Mouse (Mus musculus) kidney, adult 2 months (tissue): Measurements from ENCODE around the gene Abhd16a. TPM values are rescaled to one million over a fixed set of nuclear protein-coding genes. Genes with fewer than 3 reads are reported as not detected.
"Not testable (repeated sequence)": the region's sequence is repeated elsewhere in the genome, so short reads cannot be mapped to it uniquely, and the experiment has no call there.

Experiments used
- DNase-seq: peaks from one replicate; pipeline ENCODE4 v3.0.0; 2021
- H3K27ac ChIP-seq: fragments of 200-500 bp; 2 replicates; pipeline ENCODE4 v1.5.1; 2012; ENCODE audit warnings: low read depth, low read length, control low read depth, inconsistent platforms; ENCODE audit not compliant: insufficient read depth
- H3K27me3 ChIP-seq: fragments of 200-500 bp; replicated peaks from 2 replicates; pipeline ENCODE4 v1.6.1; 2012; ENCODE audit warnings: mild to moderate bottlenecking, moderate library complexity, low read length, inconsistent platforms; ENCODE audit not compliant: control insufficient read depth, insufficient read depth
- H3K36me3 ChIP-seq: fragments of 200-500 bp; 2 replicates; pipeline ENCODE4 v1.6.1; 2012; ENCODE audit warnings: mild to moderate bottlenecking, moderate library complexity, low read length, inconsistent platforms; ENCODE audit not compliant: control insufficient read depth, insufficient read depth
- H3K4me1 ChIP-seq: fragments of 200-500 bp; 2 replicates; pipeline ENCODE4 v1.6.1; 2011; ENCODE audit warnings: low read length; ENCODE audit not compliant: control insufficient read depth, insufficient read depth
- H3K4me3 ChIP-seq: fragments of 200-500 bp; 2 replicates; pipeline ENCODE4 v1.5.1; 2011; ENCODE audit warnings: mild to moderate bottlenecking, low read depth, low read length, control low read depth; ENCODE audit not compliant: insufficient read depth
- CTCF ChIP-seq: fragments of 200-500 bp; conservative IDR thresholded peaks from 2 replicates; pipeline ENCODE4 v1.5.1; 2011; ENCODE audit warnings: low read depth, mild to moderate bottlenecking, control low read depth, low read length, moderate library complexity, mixed read lengths; ENCODE audit not compliant: insufficient read depth, insufficient read length
- POLR2A ChIP-seq: fragments of 200-500 bp; IDR thresholded peaks from one replicate; pipeline ENCODE4 v1.6.1; 2011; ENCODE audit warnings: low read depth, low read length, control low read depth
- WGBS: fragments of 180-500 bp; shearing (Covaris S2); methylation state at CpG from one replicate; pipeline ENCODE4 v1.1.7; 2018; 5-methylcytosine and 5-hydroxymethylcytosine counted together
- polyA plus RNA-seq: library from polyadenylated mRNA; depleted of rRNA; stranded (reverse); fragments of >200 nt; gene quantifications from 2 replicates; pipeline ENCODE4 v1.2.3, GENCODE M21; 2012

Abhd16a gene
- polyA plus RNA-seq, 1 experiment: 156 TPM

DNA sequence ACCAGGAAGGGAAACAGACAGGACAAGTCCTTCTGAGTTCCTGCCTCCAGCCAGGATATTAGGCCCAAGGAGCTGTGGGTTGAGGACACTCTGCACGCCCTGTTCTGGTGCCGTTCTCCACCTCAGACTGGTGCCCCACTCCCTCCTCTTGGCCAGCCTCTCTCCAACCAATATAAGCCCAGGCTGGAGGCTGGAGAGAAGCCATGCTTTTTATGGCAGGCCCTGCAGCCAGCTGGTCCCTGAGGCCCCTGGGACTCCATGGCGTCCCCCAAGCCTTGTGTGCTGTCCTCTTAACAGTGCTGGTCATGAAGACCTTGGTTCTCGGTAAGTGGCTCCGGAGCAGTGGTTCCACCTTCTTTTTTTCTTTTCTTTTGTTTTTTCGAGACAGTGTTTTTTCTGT, 19.0 kb downstream of the Abhd16a start, which contains the start of gene Ly6g5c:
Gene Ly6g5c (plus strand): TSS at position 183 of the 400 bp plus-strand sequence.
- Histone ChIP-seq H3K4me1 (peaks cover 4% of the 10 kb centered on the region; the same call in 1 of the 2 replicates), H3K27me3 (no peaks in the 10 kb centered on the region), H3K4me3 (no peak within 1 kb of the TSS), H3K27ac (no peak within 1 kb of the TSS), H3K36me3 (no peaks in the 10 kb centered on the region)
- DNase-seq: no peak
- WGBS: 83% methylated on average over 6 of the region's 6 CpGs
- TF ChIP-seq POLR2A: no peak
- TF ChIP-seq CTCF: no peak

DNA sequence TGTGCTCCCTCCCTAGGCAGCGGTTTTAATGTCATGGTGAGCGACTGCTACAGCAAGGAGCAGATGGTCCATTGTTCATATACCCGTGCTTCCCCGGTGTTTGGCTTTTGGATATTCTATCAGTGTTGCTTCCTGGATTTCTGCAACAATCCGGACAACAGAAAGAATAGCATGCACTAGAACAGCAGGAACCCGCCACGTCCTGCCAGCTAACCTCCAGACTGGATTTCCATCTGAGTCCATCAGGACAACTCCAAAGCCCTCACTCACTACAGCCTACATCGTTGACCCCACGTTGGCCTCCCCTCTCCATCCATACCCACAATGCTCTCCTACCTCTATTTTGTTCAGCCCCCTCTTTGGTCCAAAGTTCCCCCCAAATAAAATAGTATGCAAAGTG, 22.7 kb downstream of the Abhd16a start:
- no peak overlapping the region for H3K4me3 ChIP-seq
- no peaks in the 10 kb centered on the region for H3K36me3 ChIP-seq
- no peak overlapping the region for H3K27ac ChIP-seq
- no peaks in the 10 kb centered on the region for H3K4me1 ChIP-seq
- 72% methylated on average over 9 of the region's 9 CpGs for WGBS
- DNase-seq: no peak
- TF ChIP-seq POLR2A: no peak
- no peak for TF ChIP-seq CTCF
- H3K27me3 ChIP-seq: no peaks in the 10 kb centered on the region

DNA sequence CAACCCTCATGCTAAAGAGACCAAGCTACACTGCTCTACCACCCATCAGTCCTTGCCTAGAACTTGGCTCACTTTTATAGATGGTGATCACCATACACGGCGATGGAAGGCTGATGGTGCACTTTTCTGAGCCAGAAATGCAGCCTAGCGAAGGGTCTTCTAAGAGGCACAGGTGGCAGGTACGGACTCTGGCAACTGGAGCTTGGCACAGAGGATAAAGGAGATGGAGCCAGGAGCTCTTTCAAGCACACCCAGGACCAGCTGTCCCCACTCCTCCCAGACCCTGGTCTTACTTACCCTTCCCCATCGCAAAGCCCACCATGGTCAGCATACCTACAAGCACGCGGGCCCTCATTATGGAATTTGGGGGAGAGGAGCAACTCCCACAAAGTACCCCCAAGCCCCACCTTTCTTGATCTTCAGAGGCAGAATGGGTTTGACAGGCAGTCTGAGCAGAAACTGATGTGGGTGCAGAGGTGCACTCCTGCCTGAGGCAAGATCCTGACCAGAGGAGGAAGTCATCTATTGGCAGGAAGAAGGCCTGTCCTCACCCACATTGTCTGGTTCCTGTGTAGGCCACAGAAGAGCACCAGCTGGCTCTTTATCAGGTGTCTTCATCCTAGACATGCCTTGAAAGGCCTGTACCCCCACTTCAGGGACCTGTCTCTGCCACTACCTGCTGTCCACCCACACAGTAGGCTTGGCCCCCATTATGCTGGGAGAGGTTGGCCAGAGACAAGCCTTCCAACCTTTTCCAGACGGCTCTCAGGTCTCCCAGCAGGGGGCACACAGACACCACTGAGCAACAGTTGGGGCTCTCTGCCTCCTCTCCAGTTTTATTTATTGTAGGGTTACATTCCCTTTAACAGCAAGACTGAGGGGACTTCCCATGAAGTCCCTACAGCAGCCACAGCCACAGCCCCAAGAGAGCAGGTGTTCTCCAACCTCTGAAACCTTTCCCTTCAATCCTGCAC, 26.3 kb downstream of the Abhd16a start, which contains the start of gene Ly6g5b:
Gene Ly6g5b (minus strand): TSS at position 383 of the 974 bp plus-strand sequence.
- Histone ChIP-seq H3K27ac (no peak within 1 kb of the TSS), H3K36me3 (peaks cover 3% of the 10 kb centered on the region; the same call in 1 of the 2 replicates), H3K4me1 (peaks cover 3% of the 10 kb centered on the region; the same call in 1 of the 2 replicates), H3K27me3 (no peaks in the 10 kb centered on the region), H3K4me3 (no peak within 1 kb of the TSS)
- TF ChIP-seq CTCF: peak; percentile 51
- TF ChIP-seq POLR2A: no peak
- 82% methylated on average over 8 of the region's 8 CpGs for WGBS
- peak; percentile 45 for DNase-seq

DNA sequence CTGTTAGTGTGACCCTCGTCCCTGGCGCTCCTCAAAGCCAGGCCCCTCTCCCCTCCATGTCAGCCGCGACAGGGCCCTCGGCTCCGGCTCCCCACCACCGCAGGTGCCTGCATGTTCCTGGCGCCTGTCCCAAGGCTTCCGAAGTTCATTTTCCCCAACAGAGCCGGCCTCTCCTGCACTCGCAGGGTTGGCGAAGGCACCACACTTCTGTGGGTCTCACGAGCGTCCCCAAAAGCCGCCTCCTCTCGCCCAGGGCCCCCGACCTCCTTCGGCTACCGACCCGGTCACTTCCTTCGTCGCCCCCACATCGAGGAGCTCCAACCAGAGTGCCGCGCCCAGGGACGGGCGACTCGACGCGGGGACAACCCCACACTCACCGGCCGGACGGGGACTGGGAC, 31.7 kb downstream of the Abhd16a start:
- H3K27ac ChIP-seq: peak overlapping the region; percentile 64
- peak overlapping the region; percentile 84 for H3K4me3 ChIP-seq
- no peaks in the 10 kb centered on the region for H3K27me3 ChIP-seq
- peak; percentile 66 for DNase-seq
- peaks cover 3% of the 10 kb centered on the region; the same call in 1 of the 2 replicates for H3K36me3 ChIP-seq
- H3K4me1 ChIP-seq: peaks cover 14% of the 10 kb centered on the region; the same call in 1 of the 2 replicates
- TF ChIP-seq CTCF (no peak), POLR2A (no peak)
- WGBS: 1% methylated on average over 33 of the region's 33 CpGs

DNA sequence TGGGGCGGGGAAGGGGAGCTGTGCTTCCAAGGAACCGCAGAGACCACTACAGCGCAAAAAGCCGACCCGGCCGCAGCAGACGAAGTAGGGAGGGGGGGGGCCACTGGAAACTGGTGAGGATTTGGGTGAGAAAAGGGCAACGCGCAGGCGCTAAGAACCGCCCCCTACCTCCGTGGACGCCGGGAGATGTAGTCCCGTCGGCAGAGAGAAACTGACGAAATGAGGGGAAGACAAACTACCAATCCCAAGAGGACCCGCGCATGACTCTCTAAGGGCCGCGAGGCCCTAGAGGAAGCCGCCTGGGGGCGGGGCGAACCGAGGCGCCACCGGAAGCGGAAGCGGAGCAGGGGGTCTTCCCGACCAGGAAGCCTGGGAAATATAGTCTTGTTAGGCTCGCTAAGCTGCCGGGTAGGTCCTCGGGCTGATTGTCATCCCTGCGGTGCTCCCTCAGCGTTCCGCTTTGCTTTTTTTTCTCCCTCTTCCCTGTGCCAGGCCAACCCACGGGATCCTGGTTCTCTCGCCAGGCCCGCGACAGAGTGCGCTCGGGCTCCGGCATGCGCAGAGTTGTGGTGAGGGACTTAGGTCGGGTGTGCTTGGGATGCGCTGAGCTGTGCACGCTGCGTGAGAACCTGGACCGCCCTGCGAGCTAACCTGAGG, 32.2 kb downstream of the Abhd16a start, which contains the start of gene Gpank1:
Gene Gpank1 (plus strand): TSS at position 313 of the 657 bp plus-strand sequence.
- Histone ChIP-seq H3K27me3 (no peaks in the 10 kb centered on the region), H3K4me1 (peaks cover 15% of the 10 kb centered on the region; the same call in 1 of the 2 replicates), H3K27ac (peak within 1 kb of the TSS; percentile 70), H3K4me3 (peak within 1 kb of the TSS; percentile 84), H3K36me3 (peaks cover 3% of the 10 kb centered on the region; the same call in 1 of the 2 replicates)
- TF ChIP-seq POLR2A (peak; percentile 40), CTCF (no peak)
- under 1% methylated on average over 50 of the region's 50 CpGs for WGBS
- DNase-seq: peak; percentile 99

DNA sequence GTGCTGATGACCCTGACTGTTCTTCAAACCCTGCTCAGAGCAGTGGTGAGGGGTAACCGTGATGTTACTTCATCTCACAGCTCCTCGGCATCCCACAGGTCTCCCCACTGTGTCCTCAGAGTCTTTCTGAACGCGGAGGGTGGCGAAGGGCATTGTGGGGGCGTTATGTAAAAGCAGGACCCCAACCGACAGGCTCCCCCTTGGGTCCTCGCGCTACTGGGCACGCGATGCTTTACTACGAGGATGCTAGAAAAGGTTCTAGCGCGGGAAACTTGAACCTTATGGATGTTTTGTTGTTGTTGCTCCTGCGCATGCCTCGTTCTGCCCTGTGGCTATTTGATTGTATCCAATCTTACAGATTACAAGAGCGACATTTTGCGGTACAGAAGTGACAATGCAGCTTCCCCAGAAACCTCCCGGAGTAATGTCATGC, 32.8 kb downstream of the Abhd16a start, which contains the start of gene Csnk2b:
Gene Csnk2b (minus strand): TSS at position 183 of the 433 bp plus-strand sequence.
- Histone ChIP-seq H3K4me3 (peak within 1 kb of the TSS; percentile 84), H3K36me3 (peaks cover 3% of the 10 kb centered on the region; the same call in 1 of the 2 replicates), H3K27ac (peak within 1 kb of the TSS; percentile 70), H3K4me1 (peaks cover 18% of the 10 kb centered on the region; the same call in 1 of the 2 replicates), H3K27me3 (no peaks in the 10 kb centered on the region)
- under 1% methylated on average over 19 of the region's 19 CpGs for WGBS
- DNase-seq: peak; percentile 67
- peak; percentile 15; the same call in 1 of the 2 replicates for TF ChIP-seq CTCF
- TF ChIP-seq POLR2A: no peak

DNA sequence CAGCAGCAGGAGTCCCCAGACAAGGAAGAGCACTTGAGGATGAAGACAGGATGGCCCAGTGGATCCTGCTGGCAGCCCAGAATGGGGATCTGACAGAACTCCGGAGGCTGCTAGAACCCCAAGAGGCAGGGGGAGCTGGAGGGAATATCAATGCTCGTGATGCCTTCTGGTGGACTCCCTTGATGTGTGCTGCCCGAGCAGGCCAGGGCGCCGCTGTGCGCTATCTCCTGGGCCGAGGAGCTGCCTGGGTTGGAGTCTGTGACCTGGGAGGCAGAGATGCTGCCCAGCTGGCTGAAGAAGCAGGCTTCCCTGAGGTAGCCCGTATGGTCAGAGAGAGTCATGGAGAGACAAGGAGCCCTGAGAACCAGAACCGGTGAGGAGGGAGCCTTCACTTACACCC, 34.2 kb downstream of the Abhd16a start:
- peaks cover 26% of the 10 kb centered on the region; the same call in 1 of the 2 replicates for H3K4me1 ChIP-seq
- WGBS: 93% methylated on average over 9 of the region's 9 CpGs

DNA sequence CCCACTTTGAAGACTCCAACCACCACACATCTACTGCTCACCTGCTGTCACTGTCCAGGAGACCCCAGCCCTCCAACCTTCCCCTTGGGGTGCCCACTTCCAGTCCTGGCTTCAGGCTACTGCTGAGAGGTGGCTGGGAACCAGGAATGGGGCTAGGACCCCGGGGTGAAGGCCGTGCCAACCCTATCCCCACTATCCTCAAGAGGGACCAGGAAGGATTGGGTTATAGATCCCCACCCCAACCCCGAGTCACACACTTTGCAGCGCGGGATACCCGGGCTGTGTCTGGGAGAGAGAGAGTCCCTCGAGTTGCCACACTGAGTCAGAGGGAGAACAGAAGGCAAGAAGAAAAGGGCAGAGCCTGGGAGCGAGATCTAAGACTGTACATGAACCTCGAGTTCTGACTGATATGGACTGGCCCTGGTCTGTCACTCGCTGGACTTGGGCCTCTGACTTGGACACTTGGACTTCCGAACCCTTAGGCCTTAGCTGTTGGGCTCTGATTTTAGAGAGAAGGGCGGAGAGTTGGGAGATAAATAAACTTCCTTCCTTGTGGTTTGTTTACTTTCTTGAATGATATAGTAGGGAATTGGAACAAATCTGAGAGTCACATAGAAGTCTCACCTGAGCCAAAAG, 35.3 kb downstream of the Abhd16a start:
- 80% methylated on average over 12 of the region's 12 CpGs for WGBS
- Histone ChIP-seq H3K4me1 (peaks cover 26% of the 10 kb centered on the region; the same call in 1 of the 2 replicates), H3K27ac (peak overlapping the region; percentile 21; the same call in 1 of the 2 replicates)
- not testable (repeated sequence) for H3K36me3 ChIP-seq, H3K4me3 ChIP-seq, H3K27me3 ChIP-seq
- DNase-seq: peak; percentile 62

More for the DNA sequence above, 34.2 kb downstream of the Abhd16a start:
- not testable (repeated sequence) for DNase-seq, H3K27me3 ChIP-seq, H3K27ac ChIP-seq, H3K36me3 ChIP-seq, H3K4me3 ChIP-seq
